Mouse (Mus musculus) hindlimb bud, embryonic 11.5 days (tissue): ENCODE measurements around the gene Ldlrad3.

Experiments used
- DNase-seq: peaks from one replicate; pipeline ENCODE4 v3.0.0-alpha.2; 2012; ENCODE audit warnings: low read depth, low spot score; ENCODE audit errors: extremely low spot score

Gene Ldlrad3

DNA sequence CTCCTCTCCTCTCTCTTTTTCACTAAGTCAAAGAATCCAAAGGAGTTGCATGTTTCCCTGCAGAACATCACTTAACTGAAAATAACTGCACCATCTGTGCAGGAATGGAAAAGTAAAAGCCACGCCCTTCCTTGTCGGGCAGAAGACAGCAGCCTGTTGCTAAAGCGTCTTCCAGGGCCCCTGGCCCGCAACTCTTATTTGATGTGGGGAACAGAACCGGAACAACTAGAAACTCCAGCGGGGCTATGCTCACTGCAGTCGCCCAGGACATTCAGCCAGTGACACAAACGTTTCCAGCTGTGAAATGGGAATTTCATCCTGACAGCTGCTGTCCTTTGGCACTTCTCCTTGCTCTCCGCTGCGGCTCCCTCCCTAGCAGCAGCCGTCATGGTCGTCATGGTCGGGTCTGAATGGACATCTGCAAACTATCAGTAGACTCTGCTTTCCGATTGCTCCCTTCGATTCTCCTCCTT lies 67.2 kb downstream of the Ldlrad3 start:
- DNase-seq: no peak

GRCm38 (mm10) chr2:102117402-102117760 lies 68.8 kb downstream of the Ldlrad3 start:
- no peak for DNase-seq

DNA sequence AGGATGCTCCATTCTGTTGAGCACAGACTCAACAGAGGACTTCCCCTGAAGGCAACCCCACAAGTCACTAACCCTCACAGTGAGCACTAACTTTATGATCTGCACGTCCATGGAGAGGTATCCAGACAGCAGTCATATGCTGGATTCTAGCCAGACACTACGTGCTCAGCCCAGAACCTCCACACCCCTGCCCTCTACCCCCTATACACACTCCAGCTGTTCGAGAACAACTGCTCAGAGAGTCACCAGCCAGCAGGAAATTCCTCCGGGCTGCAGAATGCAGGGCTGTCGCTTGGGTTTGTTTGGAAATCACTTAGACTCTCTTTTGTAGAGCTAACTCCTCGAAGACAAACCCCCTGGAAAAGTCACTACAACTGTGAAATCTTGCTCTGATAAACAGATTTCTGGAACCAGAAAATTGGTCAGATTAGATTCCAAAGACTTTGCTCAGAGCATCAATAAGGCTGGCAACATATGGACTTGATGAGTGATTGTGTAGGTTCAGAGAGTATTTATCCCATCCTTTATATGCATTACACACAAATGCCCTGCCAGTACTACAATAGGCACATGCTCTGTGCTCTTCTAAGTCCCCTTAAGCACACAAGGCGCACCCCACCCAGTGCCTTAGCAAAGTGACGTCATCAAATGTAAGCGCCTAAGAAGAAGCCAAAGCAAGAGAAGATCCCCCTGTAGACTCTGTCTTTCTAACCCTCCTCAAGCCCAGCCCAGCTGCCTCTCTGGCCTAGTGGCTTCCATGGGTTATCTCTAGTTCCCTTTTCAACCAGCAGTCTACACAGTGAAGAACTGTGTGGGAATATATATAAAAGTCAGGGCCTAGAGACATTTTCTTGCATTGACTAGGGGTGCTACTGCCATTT lies 69.4 kb downstream of the Ldlrad3 start:
- no peak for DNase-seq

GRCm38 (mm10) chr2:102113801-102114200 lies 72.4 kb downstream of the Ldlrad3 start:
- DNase-seq: no peak

DNA sequence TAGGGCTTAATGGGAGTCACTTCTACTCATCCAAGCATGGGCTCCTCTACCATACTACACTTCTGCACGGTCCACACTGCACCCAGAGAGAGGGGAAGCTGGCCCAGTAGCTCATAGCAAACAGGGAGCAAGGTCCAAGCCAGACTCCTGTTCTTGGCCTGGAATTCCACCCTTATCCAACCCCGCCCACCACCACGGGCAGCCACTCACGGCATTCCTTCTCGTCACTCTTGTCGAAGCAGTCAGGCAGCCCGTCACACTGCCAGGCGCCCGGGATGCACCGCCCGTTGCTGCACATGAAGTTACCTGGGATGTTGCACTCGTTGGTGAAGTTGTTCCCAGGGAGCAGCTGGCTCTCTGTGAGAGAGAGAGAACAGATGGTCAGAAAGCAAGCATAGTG lies 72.9 kb downstream of the Ldlrad3 start:
- no peak for DNase-seq

DNA sequence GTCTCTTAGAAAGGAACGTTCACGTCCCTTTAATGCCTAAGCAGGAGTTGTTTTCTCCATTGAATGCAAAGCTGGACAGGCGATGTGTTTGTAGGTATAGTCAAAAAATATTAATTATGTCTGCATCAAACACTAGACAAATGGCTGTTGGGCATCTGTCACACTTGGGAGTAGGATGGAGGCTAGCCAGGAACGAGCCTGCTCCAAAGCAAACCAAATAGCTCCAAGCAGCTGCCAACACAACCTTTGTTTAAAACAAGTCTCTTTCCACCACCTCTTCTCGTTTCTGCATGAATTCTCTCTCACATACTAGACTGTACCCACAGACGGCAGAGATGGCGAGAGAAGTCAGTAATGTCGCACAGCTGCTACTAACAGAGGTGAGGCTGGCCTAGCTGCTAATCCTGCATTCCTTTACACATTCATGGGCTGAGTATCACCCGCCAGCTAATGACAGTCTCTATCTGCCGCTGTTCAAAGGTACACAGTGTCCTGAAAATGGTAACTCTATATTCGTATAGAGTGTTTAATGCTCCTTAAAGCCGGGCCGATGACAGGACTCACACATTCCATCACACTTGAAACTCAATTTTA lies 74.2 kb downstream of the Ldlrad3 start:
- no peak for DNase-seq

GRCm38 (mm10) chr2:102110306-102110705 lies 75.9 kb downstream of the Ldlrad3 start:
- DNase-seq: no peak

DNA sequence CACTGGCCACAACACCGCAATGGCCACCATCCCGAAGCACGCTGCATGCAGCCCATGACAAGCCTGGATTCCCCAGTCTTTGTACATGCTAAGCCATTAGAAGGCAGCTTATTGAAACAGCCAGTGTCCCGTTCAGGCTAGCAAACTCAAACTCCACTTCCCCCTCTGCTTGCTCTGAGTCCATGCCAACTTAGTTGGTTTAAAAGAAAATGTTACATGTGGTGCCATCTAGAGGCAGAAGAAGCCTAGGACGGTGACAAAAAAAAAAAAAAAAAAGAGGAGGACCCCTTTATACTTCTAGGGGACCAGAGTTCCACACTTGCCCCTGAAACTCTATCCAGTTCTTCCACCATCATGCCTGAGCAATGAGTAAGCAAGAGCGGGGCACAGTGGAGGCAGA lies 78.9 kb downstream of the Ldlrad3 start:
- no peak for DNase-seq

GRCm38 (mm10) chr2:102106728-102107127 lies 79.5 kb downstream of the Ldlrad3 start:
- DNase-seq: no peak

DNA sequence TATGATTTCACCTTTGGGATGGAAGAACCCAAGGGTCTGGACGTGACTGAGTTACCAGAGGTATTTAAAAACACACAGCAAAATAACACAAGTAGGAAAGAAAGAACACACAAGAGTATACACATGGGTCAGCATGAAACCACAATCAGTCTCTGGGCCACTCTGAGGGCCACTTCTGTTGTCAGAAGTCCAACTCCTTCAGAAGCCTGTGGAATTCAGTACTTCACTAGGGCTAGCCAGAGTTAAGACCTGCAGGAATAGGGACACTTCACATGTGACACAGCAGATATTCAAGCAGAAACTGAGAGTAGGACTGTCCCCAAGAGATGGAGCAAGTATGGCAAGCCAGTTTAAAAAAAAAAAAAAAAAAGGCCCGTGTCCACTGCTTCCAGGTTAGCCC lies 80.7 kb downstream of the Ldlrad3 start:
- DNase-seq: no peak

DNA sequence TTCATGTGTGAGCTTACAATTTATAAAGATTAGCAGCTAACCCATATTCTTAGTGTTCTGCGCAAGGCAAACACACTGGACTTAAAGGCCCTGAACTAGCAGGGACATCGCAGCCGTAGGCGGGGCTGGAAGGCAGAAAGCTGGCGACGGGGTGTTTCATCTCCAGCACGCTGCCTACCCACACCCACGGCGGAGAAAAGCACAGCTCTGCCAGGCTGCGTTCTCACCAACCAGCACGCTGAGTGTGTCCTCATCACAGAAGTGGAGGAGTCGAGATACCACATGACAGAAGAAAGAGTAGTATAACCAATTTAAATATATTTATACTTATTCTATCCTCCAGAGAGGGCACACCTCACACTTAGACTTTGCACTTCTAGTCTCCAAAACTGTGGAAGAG lies 82.2 kb downstream of the Ldlrad3 start:
- no peak for DNase-seq

DNA sequence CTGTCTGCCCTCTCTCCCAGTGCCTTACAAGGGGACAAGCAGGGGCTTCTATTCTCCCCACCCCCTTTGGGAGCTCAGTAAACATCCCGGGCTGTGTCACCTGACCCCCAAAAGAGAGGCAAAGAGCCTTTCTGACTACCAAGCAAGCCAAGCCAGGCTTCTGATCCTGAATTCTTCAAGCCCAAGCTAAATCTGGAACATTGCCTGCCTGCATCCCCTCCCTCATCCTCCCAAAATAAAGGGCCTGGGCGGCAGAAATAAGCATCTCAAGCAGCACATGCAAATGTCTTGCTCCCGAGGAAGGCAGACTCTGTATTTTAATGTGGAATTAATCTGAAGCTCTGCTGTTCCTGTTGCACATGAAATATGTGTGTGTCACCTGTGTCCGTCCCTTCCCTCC lies 85.7 kb downstream of the Ldlrad3 start:
- no peak for DNase-seq

DNA sequence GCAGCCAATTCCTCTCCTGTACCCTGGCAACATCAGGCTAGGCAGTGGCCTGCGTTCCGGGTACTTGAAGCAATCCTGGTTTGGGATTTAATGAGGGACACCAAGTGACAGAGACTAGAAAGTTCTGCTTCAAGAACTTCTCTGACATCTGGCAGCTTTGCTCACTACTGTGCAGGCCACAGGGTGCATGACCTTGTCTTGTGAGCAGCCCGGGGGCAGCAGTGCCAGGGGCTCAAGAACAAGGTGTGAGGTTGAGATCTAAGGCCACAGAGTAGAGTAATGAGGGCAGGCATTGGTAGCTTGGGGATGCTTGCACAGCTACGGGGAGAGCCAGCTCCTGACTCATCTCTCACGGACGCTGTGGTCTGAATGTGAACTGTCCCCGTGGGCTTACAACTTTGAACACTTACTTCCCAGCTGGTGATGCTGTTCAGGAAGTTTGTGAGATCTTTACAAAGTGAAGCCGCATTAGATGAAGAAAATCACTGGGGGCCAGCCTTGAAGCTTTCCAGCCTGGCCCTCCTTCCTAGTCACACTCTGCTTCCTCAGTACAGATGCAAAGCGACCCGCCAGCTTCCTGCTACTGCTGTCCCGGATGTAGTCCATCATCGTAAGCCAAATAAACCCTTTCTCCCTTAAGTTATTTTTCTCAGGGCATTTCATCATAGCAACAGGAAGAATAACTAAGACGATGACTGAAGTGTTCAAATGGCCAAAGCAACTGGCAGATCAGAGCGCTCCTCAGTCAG lies 86.3 kb downstream of the Ldlrad3 start:
- DNase-seq: no peak

DNA sequence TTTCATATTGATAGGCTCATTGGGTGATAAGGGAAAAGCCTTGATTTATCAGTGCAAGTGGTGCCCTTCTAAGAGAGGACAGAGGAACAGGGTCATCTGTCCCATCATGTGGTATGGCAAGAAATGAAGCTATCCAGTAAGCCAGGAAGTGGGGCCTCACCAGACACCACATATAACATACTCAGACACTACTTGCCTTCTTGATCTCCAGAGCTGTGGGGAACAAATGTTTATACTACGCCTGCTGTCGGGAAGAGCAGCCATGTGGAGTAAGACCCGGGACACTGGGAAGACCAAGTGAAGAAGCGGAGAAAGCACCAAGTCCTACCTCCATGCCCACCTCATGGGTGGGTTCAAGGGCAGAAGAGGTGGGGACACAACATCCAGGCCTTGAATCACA lies 86.9 kb downstream of the Ldlrad3 start:
- no peak for DNase-seq

DNA sequence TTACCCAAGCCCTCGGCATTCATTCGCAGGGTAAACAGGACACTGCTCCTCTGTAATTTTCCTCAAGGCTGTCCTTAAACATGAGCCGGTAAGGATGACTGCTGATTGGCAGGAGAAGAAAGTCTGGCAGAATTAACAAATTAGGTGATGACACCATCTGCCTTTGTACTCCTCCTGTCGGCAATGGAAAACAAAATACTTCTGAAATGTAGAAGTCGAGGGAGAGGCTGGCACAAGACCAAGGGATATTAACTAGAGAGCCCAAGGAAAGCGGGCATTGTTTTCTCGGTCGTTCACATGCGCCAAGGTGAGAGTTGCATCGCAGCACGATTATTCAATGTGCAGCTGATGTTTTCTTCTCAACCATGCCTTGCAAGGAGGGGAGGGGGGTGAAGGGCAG lies 91.4 kb downstream of the Ldlrad3 start:
- DNase-seq: no peak

DNA sequence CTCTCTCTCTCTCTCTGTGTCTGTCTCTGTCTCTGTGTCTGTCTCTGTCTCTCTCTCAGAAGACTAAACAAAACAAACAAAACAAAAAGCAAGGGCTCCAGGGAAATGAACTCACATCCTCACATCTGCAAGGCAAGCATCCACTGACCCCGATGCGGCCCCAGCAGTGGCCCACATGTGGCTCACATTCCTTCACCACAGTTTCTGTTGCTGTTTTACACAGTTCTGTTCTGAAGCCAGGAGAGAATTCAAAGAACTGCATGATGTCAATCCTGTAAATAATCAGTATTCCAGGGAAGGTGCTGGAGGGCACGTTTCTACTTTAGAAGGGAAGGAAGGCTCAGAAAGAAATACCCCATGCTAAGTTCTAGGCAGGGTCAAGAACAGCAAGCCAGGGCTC lies 91.9 kb downstream of the Ldlrad3 start:
- DNase-seq: no peak

DNA sequence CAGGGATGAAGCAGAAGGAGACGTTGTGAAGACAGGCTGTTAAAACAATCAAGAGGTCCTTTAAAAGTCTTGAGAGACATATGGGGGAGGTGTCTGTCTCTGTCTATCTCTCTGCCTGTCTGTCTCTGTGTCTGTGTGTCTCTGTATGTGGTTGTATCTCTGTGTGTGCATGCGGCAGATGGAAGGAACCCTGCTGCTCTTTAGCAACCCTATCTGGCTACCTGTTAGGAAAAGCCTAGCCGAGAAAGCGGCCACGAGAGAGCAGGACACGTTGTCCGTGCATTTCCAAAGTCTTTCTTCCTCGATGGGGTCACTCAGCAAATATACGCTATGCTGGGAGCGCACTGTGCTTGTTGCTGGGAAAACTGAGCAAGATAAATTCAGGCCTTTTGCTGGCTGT lies 93.6 kb downstream of the Ldlrad3 start:
- DNase-seq: no peak

- DNase-seq: peak; percentile 42
These were observed 94.5 kb downstream of the Ldlrad3 start for GRCm38 (mm10) chr2:102091516-102092350.

DNA sequence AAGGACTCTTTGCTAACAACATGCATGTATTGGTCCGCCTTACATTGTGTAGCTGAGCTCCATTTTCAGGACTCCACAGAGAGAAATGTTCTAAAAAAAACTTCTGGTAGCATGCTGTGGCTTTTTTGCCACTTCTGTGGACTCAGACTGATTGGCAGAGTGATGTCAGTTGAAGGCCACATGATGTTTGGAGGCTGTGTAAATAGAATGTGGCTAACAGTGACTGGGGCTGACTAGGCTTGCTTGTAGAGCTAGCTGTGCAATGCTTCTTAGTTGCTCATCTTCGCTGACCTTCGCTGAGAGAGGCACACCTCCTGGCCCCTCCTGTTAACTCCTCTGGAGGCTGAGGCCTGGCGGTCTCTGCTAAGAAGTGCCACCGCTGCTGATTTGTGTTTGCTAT lies 98.4 kb downstream of the Ldlrad3 start:
- no peak for DNase-seq

DNA sequence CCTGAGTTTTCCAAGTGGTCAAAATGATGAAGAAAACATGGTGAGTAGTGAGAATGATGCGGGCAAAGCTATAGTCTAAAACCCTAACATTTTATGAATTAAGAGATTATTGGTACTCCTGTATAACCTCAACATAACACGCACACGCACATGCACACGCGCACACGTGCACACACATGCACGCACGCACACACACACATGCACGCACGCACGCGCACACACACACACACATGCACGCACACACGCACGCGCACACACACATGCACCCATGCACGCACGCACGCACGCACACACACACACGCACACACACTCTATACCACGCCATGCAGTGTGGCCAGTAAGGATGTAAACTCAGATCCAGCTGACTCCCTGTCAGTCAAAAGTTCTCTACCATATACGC lies 99.6 kb downstream of the Ldlrad3 start:
- DNase-seq: no peak

DNA sequence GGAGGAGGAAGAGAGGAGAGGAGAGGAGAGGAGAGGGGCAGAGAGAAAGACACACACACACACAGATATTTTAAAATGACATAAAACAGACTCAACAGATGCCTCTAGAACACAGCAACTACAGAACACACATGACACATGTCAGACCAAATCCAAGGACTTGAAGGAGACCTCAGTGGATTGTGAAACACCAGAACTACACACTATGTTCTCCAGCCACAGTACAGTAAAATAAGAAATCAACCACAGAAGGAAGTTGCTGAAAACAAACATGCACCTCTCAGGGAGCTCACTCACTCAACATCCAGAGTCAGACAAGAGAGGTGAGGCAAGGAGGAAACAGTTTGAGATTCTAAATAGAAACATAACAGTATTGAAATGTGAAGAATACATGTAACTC lies 103.4 kb downstream of the Ldlrad3 start:
- no peak for DNase-seq
